Mouse (Mus musculus) C2C12 (cell line): Measurements from ENCODE around the gene Prdx5. TPM values are rescaled to one million over a fixed set of nuclear protein-coding genes. Genes with fewer than 3 reads are reported as not detected.
A peak's percentile ranks its signal among the peaks of the same experiment; 100 is the strongest.

Source experiments
- H3K27me3 ChIP-seq: one replicate; pipeline ENCODE4 v1.6.1; 2011; ENCODE audit not compliant: control insufficient read depth, insufficient read depth, insufficient read length
- H3K36me3 ChIP-seq: one replicate; pipeline ENCODE4 v1.6.1; 2011; ENCODE audit not compliant: control insufficient read depth, insufficient read depth
- H3K4me3 ChIP-seq: one replicate; pipeline ENCODE4 v1.5.1; 2011; ENCODE audit warnings: mild to moderate bottlenecking, control low read depth; ENCODE audit not compliant: poor library complexity, insufficient read depth, severe bottlenecking
- H3K79me2 ChIP-seq: one replicate; pipeline ENCODE4 v1.6.1; 2011; ENCODE audit not compliant: control insufficient read depth, insufficient read depth
- H3K79me3 ChIP-seq: one replicate; pipeline ENCODE4 v1.6.1; 2011; ENCODE audit warnings: low read depth, control low read depth
- H3ac ChIP-seq: one replicate; pipeline ENCODE3; 2011; ENCODE audit warnings: low read depth; ENCODE audit not compliant: control insufficient read depth, insufficient read length
- CEBPB ChIP-seq: IDR thresholded peaks from one replicate; pipeline ENCODE4 v1.6.1; 2011; ENCODE audit warnings: low read depth, mild to moderate bottlenecking, control low read depth, moderate library complexity
- CTCF ChIP-seq: IDR thresholded peaks from one replicate; pipeline ENCODE4 v1.5.1; 2011; ENCODE audit not compliant: control insufficient read depth, insufficient read depth, insufficient read length
- FOSL1 ChIP-seq: IDR thresholded peaks from one replicate; pipeline ENCODE4 v1.8.0; 2011; ENCODE audit warnings: mild to moderate bottlenecking, low read length; ENCODE audit not compliant: poor library complexity, insufficient read depth, severe bottlenecking
- MAX ChIP-seq: IDR thresholded peaks from one replicate; pipeline ENCODE4 v1.6.1; 2011; ENCODE audit warnings: mild to moderate bottlenecking, control low read depth
- MYOD1 ChIP-seq: IDR thresholded peaks from one replicate; pipeline ENCODE4 v1.6.1; 2011; ENCODE audit warnings: low read depth; ENCODE audit not compliant: control insufficient read depth, insufficient read length
- MYOG ChIP-seq: IDR thresholded peaks from one replicate; pipeline ENCODE4 v1.6.1; 2011; ENCODE audit not compliant: control insufficient read depth, insufficient read length; ENCODE audit errors: extremely low read depth
- USF1 ChIP-seq: IDR thresholded peaks from one replicate; pipeline ENCODE4 v1.6.1; 2011; ENCODE audit warnings: low read depth, mild to moderate bottlenecking, control low read depth, moderate library complexity
- polyA plus RNA-seq: library from polyadenylated mRNA; unstranded; fragments of >200 nt; fragmentation: generic; extraction: Trizol; gene quantifications from one replicate; pipeline ENCODE4 v1.2.1, GENCODE M21; 2012; ENCODE audit warnings: missing spikeins

Prdx5 gene
- polyA plus RNA-seq, 1 experiment = 270 TPM

- peak; percentile 3 for TF ChIP-seq CEBPB
- no peak for TF ChIP-seq CTCF
- TF ChIP-seq FOSL1 = no peak
These were observed 42.2 kb upstream of the Prdx5 start for GRCm38 (mm10) chr19:6951994-6952711.

DNA sequence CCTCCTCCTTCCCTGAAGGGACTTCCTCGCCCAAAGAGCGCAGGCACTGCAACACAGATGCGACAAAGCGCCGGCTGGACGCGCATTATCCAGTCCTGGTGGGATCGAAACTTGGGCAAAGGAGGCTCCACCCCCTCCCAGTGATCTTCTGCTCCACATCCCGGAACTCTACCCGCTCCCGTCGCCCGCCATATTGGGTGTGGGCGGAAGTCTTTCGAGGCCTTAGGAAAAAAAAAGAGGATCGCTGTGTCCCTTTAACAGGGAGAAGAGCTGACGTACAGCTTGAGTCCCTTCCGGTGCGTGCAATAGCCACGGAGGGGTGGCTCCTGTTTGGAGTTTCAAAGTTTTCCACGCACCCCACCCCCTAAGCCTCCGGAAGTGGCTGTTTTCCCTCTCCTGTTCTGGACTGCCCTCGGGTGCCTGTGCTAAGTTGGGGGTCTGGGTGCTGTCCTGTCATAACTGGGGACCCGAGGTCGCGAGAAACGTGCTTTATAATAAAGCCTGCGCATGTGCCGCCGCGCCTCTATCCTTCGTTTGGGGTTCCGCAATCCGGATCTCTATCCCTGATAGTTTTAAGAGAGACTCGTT, 41.6 kb upstream of the Prdx5 start:
- no peaks in the 10 kb centered on the region for H3K79me2 ChIP-seq
- TF ChIP-seq MAX (peak; percentile 89), MYOD1 (no peak)
- H3K4me3 ChIP-seq = peak overlapping the region; percentile 46
- H3ac ChIP-seq = peak overlapping the region; percentile 92
- H3K27me3 ChIP-seq = no peaks in the 10 kb centered on the region
- no peaks in the 10 kb centered on the region for H3K79me3 ChIP-seq
- H3K36me3 ChIP-seq = peaks cover 29% of the 10 kb centered on the region

More at GRCm38 (mm10) chr19:6951994-6952711, 42.2 kb upstream of the Prdx5 start:
- no peaks in the 10 kb centered on the region for H3K27me3 ChIP-seq
- H3K36me3 ChIP-seq = peaks cover 30% of the 10 kb centered on the region
- no peaks in the 10 kb centered on the region for H3K79me3 ChIP-seq
- peak overlapping the region; percentile 46 for H3K4me3 ChIP-seq
- peak overlapping the region; percentile 52 for H3ac ChIP-seq
- no peaks in the 10 kb centered on the region for H3K79me2 ChIP-seq

DNA sequence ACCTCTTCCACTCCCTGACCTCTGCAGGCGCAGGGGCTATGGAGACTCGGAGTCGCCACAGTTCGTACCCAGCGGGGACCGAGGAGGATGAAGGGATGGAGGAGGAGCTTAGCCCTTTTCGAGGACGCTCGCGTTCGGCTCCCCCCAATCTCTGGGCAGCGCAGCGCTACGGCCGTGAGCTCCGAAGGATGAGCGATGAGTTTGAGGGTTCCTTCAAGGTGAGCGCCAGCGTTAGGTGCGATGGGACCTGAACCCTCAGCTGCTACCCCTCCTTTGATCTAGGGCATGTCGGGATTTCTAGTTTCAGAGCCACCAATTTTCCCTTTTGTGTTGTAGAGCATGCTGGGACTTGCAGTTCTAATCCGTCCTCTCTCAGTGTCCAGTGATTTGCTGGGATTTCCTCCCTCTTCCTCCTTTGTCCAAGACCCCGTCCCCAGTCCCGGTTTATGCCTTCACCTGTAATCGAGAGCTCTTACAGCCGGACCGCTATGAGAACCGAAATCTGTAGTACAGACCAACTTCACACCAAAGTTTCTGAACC, 40.8 kb upstream of the Prdx5 start:
- peaks cover 29% of the 10 kb centered on the region for H3K36me3 ChIP-seq
- H3K27me3 ChIP-seq = no peaks in the 10 kb centered on the region
- no peaks in the 10 kb centered on the region for H3K79me3 ChIP-seq
- H3K4me3 ChIP-seq = peak overlapping the region; percentile 46
- H3ac ChIP-seq = peak overlapping the region; percentile 92
- no peak for TF ChIP-seq CTCF
- no peaks in the 10 kb centered on the region for H3K79me2 ChIP-seq

DNA sequence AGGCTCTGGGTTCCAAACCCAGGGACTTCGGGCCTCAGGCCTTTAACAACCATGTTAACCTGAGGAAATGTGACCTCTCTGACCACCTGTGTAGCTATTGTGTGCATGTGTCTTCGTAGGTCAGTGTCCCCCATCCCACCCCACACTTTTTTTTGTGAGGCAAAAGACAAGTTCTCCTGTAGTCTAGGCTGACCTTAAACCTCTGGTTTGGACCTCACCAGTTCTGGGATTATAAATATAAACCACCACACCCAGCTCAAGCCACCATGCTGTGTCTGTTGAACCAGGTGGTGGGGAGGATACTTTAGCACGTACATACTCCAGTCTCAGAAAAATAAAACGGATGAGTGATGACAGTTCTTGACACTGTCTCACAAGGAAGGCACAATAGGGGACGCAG, 40.0 kb upstream of the Prdx5 start:
- Histone ChIP-seq H3K36me3 (peaks cover 24% of the 10 kb centered on the region), H3ac (peak overlapping the region; percentile 39), H3K79me3 (no peaks in the 10 kb centered on the region), H3K79me2 (no peaks in the 10 kb centered on the region), H3K27me3 (no peaks in the 10 kb centered on the region), H3K4me3 (no peak overlapping the region)
- TF ChIP-seq MAX = no peak
- no peak for TF ChIP-seq MYOG
- no peak for TF ChIP-seq USF1
- TF ChIP-seq MYOD1 = no peak
- TF ChIP-seq CTCF = no peak
- TF ChIP-seq CEBPB = no peak
- no peak for TF ChIP-seq FOSL1

DNA sequence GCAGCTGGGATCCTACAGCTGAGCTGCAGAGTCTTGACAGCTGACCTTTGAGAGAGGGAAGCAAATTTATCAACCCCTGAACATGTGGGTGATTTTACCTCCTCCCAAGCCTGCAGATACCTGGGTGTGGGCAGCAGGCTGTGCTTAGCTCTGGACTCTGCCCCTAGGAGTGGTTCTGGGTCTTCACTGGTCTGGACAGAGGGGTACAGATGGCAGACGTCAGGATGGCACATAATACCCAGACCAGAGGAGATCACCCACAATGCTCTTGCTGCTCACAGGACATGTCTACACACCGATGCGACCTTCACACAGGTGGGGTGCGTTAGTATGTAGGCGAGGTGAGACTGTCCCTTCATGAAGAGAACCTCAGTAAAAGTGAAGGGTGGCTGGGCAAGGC, 39.6 kb upstream of the Prdx5 start:
- no peak overlapping the region for H3K4me3 ChIP-seq
- no peaks in the 10 kb centered on the region for H3K27me3 ChIP-seq
- no peaks in the 10 kb centered on the region for H3K79me2 ChIP-seq
- no peak overlapping the region for H3ac ChIP-seq
- H3K36me3 ChIP-seq = peaks cover 20% of the 10 kb centered on the region
- no peak for TF ChIP-seq USF1
- TF ChIP-seq CTCF = no peak
- H3K79me3 ChIP-seq = no peaks in the 10 kb centered on the region

- H3K79me2 ChIP-seq = peaks cover 10% of the 10 kb centered on the region
- H3K36me3 ChIP-seq = peaks cover 7% of the 10 kb centered on the region
- TF ChIP-seq CEBPB (no peak), USF1 (no peak), MYOG (no peak), MYOD1 (no peak), CTCF (no peak), FOSL1 (no peak), MAX (no peak)
- H3K79me3 ChIP-seq = no peaks in the 10 kb centered on the region
- no peak overlapping the region for H3K4me3 ChIP-seq
- no peaks in the 10 kb centered on the region for H3K27me3 ChIP-seq
- no peak overlapping the region for H3ac ChIP-seq
These were observed 38.3 kb upstream of the Prdx5 start for GRCm38 (mm10) chr19:6948186-6948585.
